Mouse (Mus musculus): ENCODE data around the gene Cep57. TPM values are rescaled to one million over a fixed set of nuclear protein-coding genes. Genes with fewer than 3 reads are reported as not detected.

Gene Cep57
- polyA plus RNA-seq (2015; fragmentation: Nextera tagmentation; extraction: Ambion mirVana): 51.7 and 52.1 TPM in 2 replicates

DNA sequence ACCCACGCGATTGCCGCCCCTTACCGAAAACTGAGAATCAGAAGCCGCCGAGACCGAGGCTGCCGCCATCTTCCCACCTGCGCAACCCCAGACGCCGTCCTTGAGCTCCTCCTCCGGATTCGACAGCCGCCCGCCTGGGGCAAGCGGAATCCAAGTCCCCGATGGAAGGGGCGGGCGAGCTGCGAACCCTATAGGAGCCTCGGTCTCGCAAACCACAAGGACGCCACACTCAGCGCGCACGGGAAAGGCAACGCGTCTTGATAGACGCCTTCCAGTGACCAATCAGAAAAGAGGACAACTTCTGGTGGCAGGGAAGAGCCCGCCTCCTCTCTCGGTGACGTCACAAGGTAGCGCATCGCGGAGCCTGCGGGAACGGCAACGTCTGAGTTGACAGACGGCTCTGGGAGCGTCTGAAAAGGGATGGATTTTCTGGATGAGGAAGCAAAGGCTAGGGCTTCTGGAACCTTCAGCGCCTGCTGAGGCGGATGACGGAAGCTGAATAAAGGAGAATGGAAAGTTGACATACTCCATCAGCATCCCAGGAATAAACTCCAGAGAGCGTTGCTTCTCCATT is at the start of gene Cep57:
Cep57 (minus strand) TSS at position 276 of the 574 bp plus-strand sequence.

DNA sequence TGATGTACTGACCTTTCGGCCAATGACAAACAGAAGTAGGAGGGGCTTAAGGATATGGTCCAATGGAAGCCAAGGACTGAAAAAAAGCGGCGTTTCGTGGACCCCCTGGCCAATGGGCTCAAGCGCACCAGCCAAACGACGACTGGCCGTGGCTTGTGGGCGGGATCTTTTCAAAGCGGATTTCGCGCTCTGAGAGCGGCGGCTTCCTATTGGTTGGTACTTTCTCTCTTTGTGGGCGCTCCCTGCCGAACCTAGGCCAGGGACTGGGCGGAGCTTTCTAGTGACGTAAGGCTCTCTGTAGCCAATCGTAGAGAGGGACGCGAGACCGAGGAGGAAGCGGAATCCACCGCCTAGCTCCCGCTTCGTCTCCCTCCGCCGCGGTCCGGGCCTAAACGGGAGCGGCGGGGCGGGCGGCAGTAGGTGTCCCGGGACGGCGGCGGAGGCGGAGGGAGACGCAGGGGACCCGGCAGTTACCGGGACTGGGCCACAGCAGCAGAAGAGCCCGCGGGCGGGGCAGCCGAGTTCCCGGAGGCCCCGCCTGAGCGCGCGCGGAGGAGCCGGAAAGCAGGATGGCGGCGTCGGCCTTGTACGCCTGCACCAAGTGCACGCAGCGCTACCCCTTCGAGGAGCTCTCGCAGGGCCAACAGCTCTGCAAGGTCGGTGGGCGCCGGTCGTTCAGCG is 639 bp upstream of the Cep57 start, which contains the start of gene Fam76b:
Fam76b (plus strand) TSS at position 311 of the 681 bp plus-strand sequence.

Other genes with a start within 250 kb of the Cep57 start
- gene Mtmr2, start 78.7 kb downstream of the Cep57 start, polyA plus RNA-seq (2015; fragmentation: Nextera tagmentation; extraction: Ambion mirVana): 26.3 and 30.0 TPM in 2 replicates
- 18.4 and 18.6 TPM in 2 replicates for gene Fam76b, start 609 bp upstream of the Cep57 start, polyA plus RNA-seq (2015; fragmentation: Nextera tagmentation; extraction: Ambion mirVana)

Data from spleen, postnatal 0 days (tissue).